Mouse (Mus musculus): ENCODE data around the gene Iars2. TPM values are rescaled to one million over a fixed set of nuclear protein-coding genes. Genes with fewer than 3 reads are reported as not detected.

Iars2 gene
- polyA plus RNA-seq, 1 experiment from 2014 or later = 27.6 TPM

DNA sequence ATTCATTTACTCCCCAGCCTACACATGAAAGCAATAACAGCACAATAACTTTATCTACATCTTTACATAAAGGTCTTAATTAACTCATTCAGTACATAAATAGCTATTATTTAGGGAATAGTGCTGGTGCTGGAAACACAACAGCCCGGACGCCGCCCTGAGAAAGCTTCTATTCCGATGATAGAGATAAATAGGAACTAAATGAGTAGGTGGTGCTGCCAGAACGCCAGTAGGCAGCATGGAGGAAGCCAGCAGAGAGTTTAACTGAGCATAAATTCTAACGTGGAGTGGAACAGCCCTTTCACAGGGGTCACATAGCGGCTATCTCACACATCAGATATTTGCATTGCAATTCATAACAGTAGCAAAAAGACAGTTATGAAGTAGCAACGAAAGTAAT lies 86.2 kb downstream of the Iars2 start:
- WGBS = 88% methylated on average over 8 of the region's 8 CpGs
- Histone ChIP-seq H3K27me3 (no peaks in the 10 kb centered on the region), H3K9ac (no peak overlapping the region), H3K4me3 (no peak overlapping the region), H3K4me1 (peaks cover 12% of the 10 kb centered on the region; the same call in 1 of the 2 replicates), H3K9me3 (no peaks in the 10 kb centered on the region), H3K4me2 (no peak overlapping the region), H3K27ac (no peak overlapping the region), H3K36me3 (peaks cover 80% of the 10 kb centered on the region)
- ATAC-seq (ENCODE audit: insufficient number of reproducible peaks, low FRiP score, low TSS enrichment, low read depth) = no peak

GRCm38 (mm10) chr1:185236530-185236929 lies 92.7 kb downstream of the Iars2 start:
- Histone ChIP-seq H3K4me1 (no peaks in the 10 kb centered on the region), H3K9me3 (no peaks in the 10 kb centered on the region), H3K27ac (no peak overlapping the region), H3K27me3 (no peaks in the 10 kb centered on the region), H3K4me3 (no peak overlapping the region), H3K36me3 (peaks cover 56% of the 10 kb centered on the region), H3K9ac (no peak overlapping the region), H3K4me2 (no peak overlapping the region)
- ATAC-seq (ENCODE audit: insufficient number of reproducible peaks, low FRiP score, low TSS enrichment, low read depth) = no peak
- WGBS = 82% methylated on average over 4 of the region's 4 CpGs

DNA sequence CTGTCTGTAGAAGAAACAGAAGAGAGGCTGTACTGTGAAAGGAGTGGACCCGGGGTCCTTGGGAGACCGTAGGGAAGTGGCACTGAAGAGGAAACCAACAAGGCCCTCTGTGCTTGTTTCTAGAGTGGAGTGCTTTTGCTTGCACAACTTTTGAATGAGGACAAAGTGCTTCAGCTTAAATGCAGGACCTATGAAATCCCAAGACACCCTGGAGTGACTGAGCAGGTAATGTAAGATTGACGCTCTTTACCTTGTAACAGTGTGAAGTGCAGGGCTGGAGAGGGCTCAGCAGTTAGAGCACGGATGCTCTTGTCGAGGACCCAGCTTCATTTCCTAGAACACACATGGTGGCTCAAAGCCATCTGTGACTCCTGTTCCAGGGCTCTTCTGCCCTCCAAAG lies 93.4 kb downstream of the Iars2 start:
- Histone ChIP-seq H3K4me3 (no peak overlapping the region), H3K9ac (no peak overlapping the region), H3K4me2 (no peak overlapping the region), H3K9me3 (no peaks in the 10 kb centered on the region), H3K36me3 (peaks cover 49% of the 10 kb centered on the region), H3K4me1 (no peaks in the 10 kb centered on the region), H3K27me3 (no peaks in the 10 kb centered on the region), H3K27ac (no peak overlapping the region)
- WGBS = 92% methylated on average over 5 of the region's 5 CpGs
- ATAC-seq (ENCODE audit: insufficient number of reproducible peaks, low FRiP score, low TSS enrichment, low read depth) = no peak

MicroRNA genes within 50 kb of the gene (microRNA counts, 519-probe panel; counts per million panel counts)
- microRNA mmu-miR-194 = 2,178 counts per million, percentile 41 among the panel's probes with 10 or more counts
- 2,491 counts per million, percentile 51 among the panel's probes with 10 or more counts for microRNA mmu-miR-664

Small RNAs within 50 kb of the gene (microRNA-seq; reads per million reads assigned to microRNA genes)
- gene Mir194-1 = 1.4 reads per million
- 9.8 reads per million, percentile 25 among the genes with 10 or more reads in this experiment for gene Mir215
- gene Mir664 = 7.4 reads per million, percentile 20 among the genes with 10 or more reads in this experiment

Other genes starting within 250 kb of the Iars2 start
- 23.7 and 23.9 TPM in 2 replicates for gene Rab3gap2, start 125.3 kb downstream of the Iars2 start, polyA plus RNA-seq (2015; fragmentation: Nextera tagmentation; extraction: Ambion mirVana)
- 21.3 and 23.3 TPM in 2 replicates for gene Bpnt1, start 2.8 kb upstream of the Iars2 start, polyA plus RNA-seq (2015; fragmentation: Nextera tagmentation; extraction: Ambion mirVana)
- 170 and 174 TPM in 2 replicates for gene Eprs, start 33.6 kb upstream of the Iars2 start, polyA plus RNA-seq (2015; fragmentation: Nextera tagmentation; extraction: Ambion mirVana)
- 0.22 and 0.45 TPM in 2 replicates for gene Slc30a10, start 125.5 kb upstream of the Iars2 start, polyA plus RNA-seq (2015; fragmentation: Nextera tagmentation; extraction: Ambion mirVana)

Data from limb, embryonic 15.5 days (tissue).